Mouse (Mus musculus): Measurements from ENCODE around the gene Dedd2. TPM values are rescaled to one million over a fixed set of nuclear protein-coding genes. Genes with fewer than 3 reads are reported as not detected.

Dedd2 gene
- total RNA-seq, 2 experiments from 2014 or later, result 9.3 to 9.4 TPM

GRCm38 (mm10) chr7:25222275-25222967 is 2.0 kb upstream of the Dedd2 start:
- H3K4me3 ChIP-seq, result peak overlapping the region; percentile 83
- no peak for DNase-seq
- intact Hi-C loops (cut with DNase I), result no loop called here
- H3K27ac ChIP-seq, result 0 out of 2 replicates have a peak overlapping the region, but pooled peaks have one; percentile 95
- no peak for TF ChIP-seq CTCF (IDR thresholded peaks at IDR 0.05)

- DNase-seq, result peak; percentile 99
- intact Hi-C loops (cut with DNase I), result loop anchor here (2.0 kb wide), 2 partner anchors 16 to 144 kb away; partner anchors contain the start of gene Gsk3a
- no peak for TF ChIP-seq CTCF (IDR thresholded peaks at IDR 0.05)
- H3K4me3 ChIP-seq, result peak within 1 kb of the TSS; percentile 83
- peak within 1 kb of the TSS; percentile 95 for H3K27ac ChIP-seq
Measured at GRCm38 (mm10) chr7:25221102-25221883, 878 bp upstream of the Dedd2 start, which contains the start of gene Zfp526. TSS of gene Zfp526 (plus strand) at chr7:25221425.

GRCm38 (mm10) chr7:25219756-25220456 is 509 bp downstream of the Dedd2 start:
- intact Hi-C loops (cut with DNase I), result loop anchor here (2.0 kb wide), 2 partner anchors 17 to 143 kb away; partner anchors contain the start of gene Gsk3a
- TF ChIP-seq CTCF (IDR thresholded peaks at IDR 0.05), result no peak
- H3K4me3 ChIP-seq, result peak overlapping the region; percentile 83
- peak; percentile 97 for DNase-seq
- peak overlapping the region; percentile 95 for H3K27ac ChIP-seq

- intact Hi-C loops (cut with DNase I), result no loop called here
- no peak for TF ChIP-seq CTCF (IDR thresholded peaks at IDR 0.05)
- H3K4me3 ChIP-seq, result peak overlapping the region; percentile 83
- H3K27ac ChIP-seq, result peak overlapping the region; percentile 95
- DNase-seq, result no peak
Measured at GRCm38 (mm10) chr7:25219416-25219750, 1.0 kb downstream of the Dedd2 start.

GRCm38 (mm10) chr7:25218705-25219415 is 1.6 kb downstream of the Dedd2 start:
- intact Hi-C loops (cut with DNase I), result no loop called here
- DNase-seq, result peak; percentile 62
- Histone ChIP-seq H3K27ac (peak overlapping the region; percentile 95), H3K4me3 (peak overlapping the region; percentile 83)
- peak; percentile 23; the same call in 1 of the 2 replicates for TF ChIP-seq CTCF (IDR thresholded peaks at IDR 0.05)

- H3K4me3 ChIP-seq, result peak overlapping the region; percentile 83; the same call in 1 of the 2 replicates
- intact Hi-C loops (cut with DNase I), result no loop called here
Measured at GRCm38 (mm10) chr7:25217653-25218395, 2.6 kb downstream of the Dedd2 start.

GRCm38 (mm10) chr7:25214172-25214571 is 6.2 kb downstream of the Dedd2 start:
- no peak for TF ChIP-seq CTCF (IDR thresholded peaks at IDR 0.05)

More at GRCm38 (mm10) chr7:25217653-25218395, 2.6 kb downstream of the Dedd2 start:
- 0 out of 2 replicates have a peak overlapping the region, but pooled peaks have one; percentile 95 for H3K27ac ChIP-seq
- DNase-seq, result no peak
- no peak for TF ChIP-seq CTCF (IDR thresholded peaks at IDR 0.05)

GRCm38 (mm10) chr7:25213099-25213498 is 7.3 kb downstream of the Dedd2 start:
- no peak for TF ChIP-seq CTCF (IDR thresholded peaks at IDR 0.05)
- intact Hi-C loops (cut with DNase I), result no loop called here
- no peak for DNase-seq

More at GRCm38 (mm10) chr7:25214172-25214571, 6.2 kb downstream of the Dedd2 start:
- no peak for DNase-seq
- intact Hi-C loops (cut with DNase I), result no loop called here
- no peak overlapping the region for H3K27ac ChIP-seq
- H3K4me3 ChIP-seq, result no peak overlapping the region

GRCm38 (mm10) chr7:25210482-25210881 is 9.9 kb downstream of the Dedd2 start:
- DNase-seq, result peak; percentile 94
- intact Hi-C loops (cut with DNase I), result no loop called here
- TF ChIP-seq CTCF (IDR thresholded peaks at IDR 0.05), result no peak
- Histone ChIP-seq H3K27ac (peak overlapping the region; percentile 20; the same call in 1 of the 2 replicates), H3K4me3 (no peak overlapping the region)

More at GRCm38 (mm10) chr7:25213099-25213498, 7.3 kb downstream of the Dedd2 start:
- Histone ChIP-seq H3K27ac (no peak overlapping the region), H3K4me3 (no peak overlapping the region)

- Histone ChIP-seq H3K27ac (no peak overlapping the region), H3K4me3 (no peak overlapping the region)
- no peak for DNase-seq
- TF ChIP-seq CTCF (IDR thresholded peaks at IDR 0.05), result no peak
- intact Hi-C loops (cut with DNase I), result no loop called here
Measured at GRCm38 (mm10) chr7:25209161-25209622, 11.2 kb downstream of the Dedd2 start.

Data from gastrocnemius, adult 2 months (tissue).